Mouse (Mus musculus) embryonic stem cell, embryonic (primary cell): ENCODE results near the gene Irx3.

ENCODE experiments used
- CTCF ChIA-PET, 4 experiments: fragments of 300-600 bp in 2 of 4; fragments of 350-600 bp in 2 of 4; sonication (Branson Sonifier 250); formaldehyde crosslinking; loops; one replicate each; lab custom pipeline; 2022; ENCODE audit warnings: inconsistent platforms in 2 of 4; lab: Charles Lee
- POLR2A ChIA-PET, 4 experiments: fragments of 300-600 bp in 2 of 4; fragments of 350-600 bp in 2 of 4; sonication (Branson Sonifier 250); formaldehyde crosslinking; loops; one replicate each; lab custom pipeline; 2022; ENCODE audit warnings: antibody characterized with exemption in 4 of 4, inconsistent platforms in 1 of 4; lab: Charles Lee

The Irx3 gene

DNA sequence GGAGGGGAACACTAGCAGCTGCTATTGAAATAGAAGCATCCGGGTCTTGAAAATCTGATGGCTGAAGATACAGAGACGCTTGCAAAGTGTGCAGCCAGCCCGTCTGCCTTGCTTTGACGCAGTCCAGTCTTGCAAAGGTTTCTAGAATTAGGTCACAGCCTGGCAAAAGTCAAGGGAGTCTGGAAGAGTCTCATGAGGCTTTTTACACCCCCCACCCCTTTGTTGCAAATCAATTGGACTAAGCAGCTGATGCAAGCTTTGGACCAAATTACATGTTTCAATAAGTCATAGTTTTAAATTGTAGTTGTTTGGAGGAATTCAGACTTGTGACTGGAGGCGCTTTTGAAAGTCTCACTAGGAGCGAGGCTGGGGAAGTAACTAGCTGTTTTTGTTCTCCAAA is 33.0 kb downstream of the Irx3 start:
- POLR2A ChIA-PET: interaction anchor here in 1 of 4 experiments (0.7 to 1.4 kb wide), 2 partner anchors 21 to 312 kb away, joined by 3 to 4 read pairs; no protein-coding TSS in a partner anchor
- CTCF ChIA-PET: interaction anchor here in 1 of 4 experiments (1.0 kb wide), 1 partner anchor 76 kb away, joined by 3 read pairs; no protein-coding TSS in a partner anchor

DNA sequence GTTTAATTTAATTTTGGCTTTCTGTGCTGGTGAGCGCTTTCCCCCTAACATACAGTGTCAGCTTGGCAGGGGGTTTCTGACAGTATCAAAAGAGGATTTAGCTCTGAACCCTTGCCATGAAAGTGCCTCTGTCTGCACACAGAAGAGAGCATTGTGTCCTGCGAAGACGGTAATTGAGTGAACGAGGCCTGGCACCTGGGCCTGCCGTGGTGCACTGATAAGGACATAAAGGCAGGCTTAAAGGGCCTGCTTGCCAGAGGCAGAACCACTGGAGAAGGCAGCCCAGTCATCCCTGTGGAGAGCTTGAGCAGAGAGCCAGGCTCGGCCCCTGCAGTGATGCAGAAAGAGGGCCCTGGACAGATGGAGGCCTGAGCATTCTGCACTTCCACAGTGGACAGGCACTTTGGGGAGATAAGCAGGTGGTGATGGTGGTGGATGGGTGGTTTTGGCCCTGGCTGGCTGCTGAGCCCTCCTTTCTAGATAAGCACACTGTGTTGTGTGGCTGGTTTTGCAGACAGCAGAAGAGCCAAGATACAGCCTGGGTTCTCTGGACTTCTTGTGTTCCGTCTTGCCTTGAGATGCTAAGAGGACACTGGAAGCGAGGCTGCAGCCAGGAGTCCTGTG is 36.3 kb downstream of the Irx3 start:
- CTCF ChIA-PET: no interaction called here
- POLR2A ChIA-PET: no interaction called here

DNA sequence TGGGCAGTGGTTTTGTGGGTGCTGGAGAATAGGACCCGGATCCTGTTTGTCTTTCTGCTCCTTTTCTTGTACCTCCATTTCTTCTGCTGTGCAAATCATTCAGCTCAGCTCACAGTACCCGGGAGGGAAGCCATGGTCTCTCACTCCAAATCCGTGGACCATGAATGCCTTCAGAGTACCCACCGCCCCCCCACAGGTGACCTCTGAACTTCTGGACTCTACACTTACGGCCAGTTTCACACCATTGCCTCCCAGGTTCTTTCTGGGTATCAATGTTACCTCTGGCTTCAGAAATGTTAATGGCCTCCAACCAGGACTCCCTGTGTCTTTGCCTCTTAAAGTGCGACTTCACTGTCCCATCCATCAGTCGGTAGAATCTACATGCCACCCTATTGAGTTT is 46.3 kb downstream of the Irx3 start:
- CTCF ChIA-PET: no interaction called here
- POLR2A ChIA-PET: no interaction called here

DNA sequence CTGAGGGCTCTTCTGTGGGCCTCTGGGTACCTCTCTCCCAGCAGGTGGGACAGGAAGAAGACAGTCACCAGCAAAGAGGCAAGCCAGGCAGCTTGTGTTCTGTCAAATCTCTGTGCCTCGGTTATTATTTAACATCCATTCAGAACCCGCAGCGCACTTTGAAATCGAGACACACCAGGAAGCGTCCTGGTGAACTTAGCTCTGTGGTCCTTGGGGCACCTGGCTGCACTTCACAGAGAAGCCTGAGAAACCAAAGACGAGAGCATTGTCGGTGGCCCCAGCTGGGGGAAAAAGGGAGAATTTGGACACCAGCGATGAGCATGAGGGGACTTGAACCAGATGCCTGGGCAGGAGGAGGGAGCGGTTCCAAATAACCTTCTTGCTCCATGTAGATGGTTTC is 46.8 kb downstream of the Irx3 start:
- CTCF ChIA-PET: no interaction called here
- POLR2A ChIA-PET: no interaction called here

DNA sequence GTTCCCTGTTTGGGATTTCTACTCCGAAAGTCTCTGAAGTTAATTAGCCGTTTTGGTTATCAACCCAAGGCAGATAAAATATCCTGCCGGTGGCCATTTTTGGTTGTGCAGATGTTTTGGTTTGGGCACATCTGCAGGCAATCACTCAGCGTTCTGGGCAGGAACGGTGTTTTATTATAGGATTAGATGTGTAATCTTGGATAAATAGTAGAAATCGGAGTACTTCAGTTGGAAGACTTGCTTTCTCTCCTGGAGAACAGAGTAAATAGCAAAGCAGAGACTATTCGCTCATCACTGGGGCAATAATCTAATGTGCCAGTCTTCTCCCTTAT is 51.1 kb downstream of the Irx3 start:
- POLR2A ChIA-PET: no interaction called here
- CTCF ChIA-PET: no interaction called here

DNA sequence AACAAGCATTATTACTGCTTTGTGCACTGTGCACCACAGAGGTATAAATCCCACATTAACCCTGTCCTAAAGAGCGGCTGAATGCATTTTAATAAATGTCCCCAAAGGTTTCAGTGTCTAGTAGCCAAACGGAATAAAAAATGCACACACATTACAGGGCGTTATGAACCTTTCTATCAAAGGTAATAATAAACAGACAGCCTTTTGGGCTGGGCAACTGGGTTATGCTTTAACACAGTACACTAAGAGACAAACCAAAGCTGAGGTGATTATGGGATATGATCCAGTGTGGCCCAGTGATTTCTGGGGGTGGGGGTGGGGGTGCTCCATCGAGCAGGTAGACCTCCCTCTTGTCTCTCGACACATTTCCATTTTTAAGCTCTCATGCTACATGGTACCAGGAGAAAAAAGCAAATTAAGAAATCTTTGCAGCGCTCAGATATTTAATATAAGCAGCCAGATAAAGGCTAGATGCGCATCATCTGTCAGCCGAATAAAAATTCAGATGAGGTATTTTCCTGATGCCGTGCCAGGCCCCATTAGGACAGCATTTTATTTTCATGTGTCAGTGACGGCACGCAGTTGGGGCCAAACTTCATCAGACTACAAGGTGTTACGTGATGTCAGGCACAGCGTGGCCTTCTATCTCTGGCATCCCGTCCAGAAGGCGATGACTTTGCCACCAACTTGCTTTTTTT is 51.6 kb downstream of the Irx3 start:
- ChIA-PET CTCF (no interaction called here), POLR2A (no interaction called here)

DNA sequence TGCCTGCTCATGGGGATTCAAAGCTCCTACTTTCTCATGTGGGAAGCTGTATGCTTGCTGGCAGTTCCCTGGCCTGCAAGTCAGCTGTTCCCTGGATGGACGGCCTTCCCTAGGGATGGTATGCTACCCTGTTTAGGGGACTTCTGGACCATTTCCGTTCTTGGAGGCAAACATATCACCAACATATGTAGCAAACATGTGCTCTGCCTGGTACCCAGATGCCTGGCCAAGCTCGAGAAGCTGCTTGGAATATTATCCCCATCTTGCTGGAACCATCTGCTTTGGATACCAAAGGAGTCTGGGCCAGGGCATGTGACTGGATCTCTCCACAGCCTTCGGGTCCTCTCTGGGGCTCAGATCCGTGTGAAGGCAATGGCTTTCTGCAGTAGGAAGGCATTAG is 52.5 kb downstream of the Irx3 start:
- CTCF ChIA-PET: interaction anchor here in 2 of 4 experiments (0.7 to 0.8 kb wide), 2 partner anchors 10 to 218 kb away, joined by 3 read pairs; no protein-coding TSS in a partner anchor
- POLR2A ChIA-PET: interaction anchor here in 1 of 4 experiments (0.7 kb wide), 1 partner anchor 371 kb away, joined by 3 read pairs; no protein-coding TSS in a partner anchor
